Mouse (Mus musculus): ENCODE measurements around the gene Esp31. TPM values are rescaled to one million over a fixed set of nuclear protein-coding genes. Genes with fewer than 3 reads are reported as not detected.

Gene Esp31
- not detected in 2 replicates for polyA plus RNA-seq (2014; fragmentation: Nextera tagmentation; extraction: Ambion mirVana)

DNA sequence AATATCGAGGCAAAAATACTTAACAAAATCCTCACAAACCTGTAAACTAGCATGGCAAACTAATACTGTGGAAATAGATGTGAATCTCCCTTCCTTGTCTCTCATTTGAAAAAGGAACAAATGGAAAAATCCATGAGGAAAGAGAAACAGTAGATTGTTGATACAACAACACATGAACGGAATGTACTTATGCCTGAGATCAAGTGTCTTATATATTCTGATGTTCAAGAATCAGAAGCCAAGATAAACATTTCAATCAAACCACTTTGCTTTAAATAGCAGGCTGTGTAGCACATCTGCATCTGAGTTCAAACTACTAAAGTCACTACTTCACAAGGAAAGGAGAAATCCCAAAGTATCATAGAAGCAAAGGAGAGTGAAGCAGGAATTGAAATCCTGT lies at the start of gene Esp31:
Esp31 (plus strand) TSS at position 301 of the 400 bp plus-strand sequence.
- Histone ChIP-seq H3K4me1 (replicated peaks; ENCODE audit: control insufficient read depth, insufficient read depth, low read length) (no peaks in the 10 kb centered on the region), H3K4me3 (ENCODE audit: low read depth, low read length) (no peak within 1 kb of the TSS)
- 80% methylated on average over 2 of the region's 2 CpGs for WGBS

More for the DNA sequence above, at the start of gene Esp31:
- Histone ChIP-seq H3K4me2 (ENCODE audit: low read length) (no peak within 1 kb of the TSS), H3K27me3 (replicated peaks; ENCODE audit: control insufficient read depth, insufficient read depth, low read length) (no peaks in the 10 kb centered on the region), H3K36me3 (ENCODE audit: control insufficient read depth, insufficient read depth, low read length) (no peaks in the 10 kb centered on the region), H3K27ac (ENCODE audit: low read depth) (no peak within 1 kb of the TSS), H3K9ac (ENCODE audit: low read length) (no peak within 1 kb of the TSS), H3K9me3 (ENCODE audit: control insufficient read depth, low read length) (no peaks in the 10 kb centered on the region)
- ATAC-seq (replicated peaks; ENCODE audit: low FRiP score, low TSS enrichment, low read depth) (no peak), DNase-seq (ENCODE audit: low spot score) (no peak)

Other genes starting within 250 kb of the Esp31 start
- gene Esp36, start 219.3 kb upstream of the Esp31 start, polyA plus RNA-seq (2014; fragmentation: Nextera tagmentation; extraction: Ambion mirVana): not detected in 2 replicates
- not detected in 2 replicates for gene Esp34, start 85.3 kb upstream of the Esp31 start, polyA plus RNA-seq (2014; fragmentation: Nextera tagmentation; extraction: Ambion mirVana)

All from intestine, embryonic 14.5 days (tissue).